Mouse (Mus musculus) CD4-positive, CD25-positive, alpha-beta regulatory T cell, adult 4 months (primary cell): ENCODE results near the gene Klhl8. TPM values are rescaled to one million over a fixed set of nuclear protein-coding genes. Genes with fewer than 3 reads are reported as not detected.

ENCODE experiments used
- ATAC-seq: one replicate; pipeline ENCODE4 v1.8.0; 2017
- polyA plus RNA-seq, 2 experiments: library from polyadenylated mRNA; unstranded; fragments of 100-300 nt; shearing (Covaris generic); gene quantifications; one replicate each; pipeline ENCODE4 v1.2.1; 2017

Gene Klhl8
- polyA plus RNA-seq, 2 experiments from 2014 or later = 0.77 to 1.0 TPM

DNA sequence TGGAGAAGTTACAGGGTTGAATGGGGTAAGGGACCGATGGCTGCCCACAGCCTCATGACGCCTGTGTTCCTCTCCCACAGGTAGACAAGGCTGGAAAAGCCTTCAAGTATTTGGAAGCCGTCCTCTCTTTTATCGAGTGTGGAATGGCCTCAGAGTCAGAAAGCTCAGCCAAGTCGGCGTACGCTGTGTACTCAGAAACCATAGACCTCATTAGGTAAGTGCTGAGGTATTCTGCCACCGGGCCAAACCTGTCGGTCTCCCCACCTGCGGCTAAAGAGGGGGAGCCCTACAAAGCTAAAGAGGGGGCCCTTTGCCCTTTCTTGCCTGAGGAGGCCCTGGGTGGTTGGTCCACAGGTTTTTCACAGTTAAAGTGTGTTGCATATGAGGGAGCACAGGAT, 64.9 kb downstream of the Klhl8 start:
- ATAC-seq = no peak

DNA sequence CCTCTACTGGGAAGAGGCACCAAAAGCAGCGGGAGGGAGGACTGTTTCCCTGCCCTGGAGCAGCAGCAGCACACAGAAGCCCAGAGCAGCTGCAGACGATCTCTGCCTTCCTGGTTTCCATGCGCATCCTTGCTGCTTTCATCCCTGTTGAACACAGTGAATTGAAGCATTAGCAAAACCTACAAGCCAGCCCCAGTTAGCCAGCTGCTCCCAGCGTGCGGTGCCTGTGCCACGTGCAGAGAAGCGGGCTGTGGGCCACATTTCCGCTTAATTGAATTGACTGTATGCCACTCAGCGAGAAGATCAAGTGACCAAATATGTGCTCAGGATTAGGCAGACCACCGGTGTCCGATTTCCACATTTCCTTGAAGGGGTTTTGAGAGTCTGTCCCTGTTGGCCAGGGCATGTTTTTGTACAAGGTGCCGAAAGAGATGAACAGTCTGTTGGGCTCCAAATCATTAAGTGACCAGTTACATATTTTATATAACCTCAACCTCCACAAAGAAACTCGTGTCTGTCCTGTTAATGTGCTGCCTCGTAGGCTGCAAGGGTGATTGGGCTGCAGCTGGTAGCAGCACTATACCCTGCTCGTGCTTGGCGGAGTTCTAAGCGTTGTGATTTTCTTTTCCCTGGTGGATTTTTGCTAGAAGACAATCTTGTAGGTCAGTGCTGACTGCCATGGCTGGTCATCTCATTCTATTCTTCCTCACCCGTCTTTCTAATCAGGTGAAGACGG, 65.5 kb downstream of the Klhl8 start:
- no peak for ATAC-seq

DNA sequence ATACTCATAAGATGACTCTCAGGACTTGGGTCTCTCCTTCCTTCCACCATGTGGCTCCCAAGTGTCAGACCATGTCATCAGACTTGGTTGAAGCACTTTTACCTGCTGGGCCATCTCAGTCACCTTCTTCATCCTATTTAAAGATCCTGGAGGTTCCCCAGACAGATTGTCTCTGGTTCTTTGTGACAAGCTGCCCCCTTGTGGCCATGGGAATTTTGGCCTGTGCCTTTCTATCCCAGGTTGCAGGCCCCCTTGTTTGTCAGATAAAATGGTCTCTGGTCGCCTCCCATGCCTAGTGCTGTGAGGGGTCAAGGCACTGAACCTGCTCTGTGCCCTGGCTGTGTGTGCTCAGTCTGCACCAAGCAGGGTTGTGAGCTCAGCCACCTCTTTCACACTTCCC, 67.1 kb downstream of the Klhl8 start:
- no peak for ATAC-seq

DNA sequence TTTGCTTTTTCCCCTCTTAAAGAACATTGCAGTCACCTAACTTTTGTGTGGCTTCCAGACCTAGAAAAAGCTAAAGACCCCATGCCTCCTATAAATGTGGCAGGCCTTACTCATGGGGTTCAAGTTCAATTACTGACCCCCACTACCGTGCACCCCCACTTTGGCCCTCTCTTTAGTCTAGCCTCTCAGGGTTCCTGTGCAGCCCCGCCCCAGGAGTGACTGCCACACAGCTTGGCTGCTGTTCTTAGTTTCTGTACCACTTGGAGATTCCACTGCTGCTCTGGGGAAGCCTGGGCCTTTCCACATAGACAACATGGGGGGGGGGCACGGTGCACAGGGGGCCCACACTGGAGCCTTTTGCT, 71.8 kb downstream of the Klhl8 start:
- ATAC-seq = no peak

DNA sequence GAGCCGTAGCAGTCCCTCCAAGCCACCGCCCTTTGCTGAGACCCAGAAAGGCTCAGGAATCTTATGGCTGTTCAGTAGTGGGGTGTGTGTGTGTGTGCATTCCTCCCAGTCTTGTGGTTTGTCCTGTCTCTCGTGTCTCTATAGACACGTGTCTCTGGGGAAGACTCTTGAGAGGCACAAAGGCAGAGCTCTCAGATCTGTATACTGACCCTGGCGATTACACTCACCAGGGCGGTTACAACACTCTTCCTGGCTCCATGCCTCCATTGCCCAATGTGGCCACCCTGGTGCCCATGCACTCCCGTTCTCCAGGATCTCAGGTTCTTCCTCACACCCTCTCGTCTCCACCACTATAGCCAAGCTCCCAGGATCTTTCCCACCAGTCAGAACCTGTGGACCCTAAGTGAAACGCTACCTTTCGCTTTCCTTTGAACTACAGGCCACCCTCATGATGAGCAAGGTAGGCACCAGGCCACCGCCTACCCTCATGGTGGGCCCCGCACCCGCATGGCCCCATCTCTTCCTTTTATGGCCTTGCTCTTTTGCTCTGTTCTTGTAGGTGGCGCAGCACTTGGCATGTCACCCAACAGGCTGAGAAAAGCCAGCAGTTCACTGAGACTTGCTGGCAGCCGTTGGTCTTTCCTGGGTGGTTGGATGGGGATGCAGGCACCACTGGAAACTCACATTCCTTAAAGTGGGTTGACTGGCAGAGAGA, 72.4 kb downstream of the Klhl8 start:
- no peak for ATAC-seq

DNA sequence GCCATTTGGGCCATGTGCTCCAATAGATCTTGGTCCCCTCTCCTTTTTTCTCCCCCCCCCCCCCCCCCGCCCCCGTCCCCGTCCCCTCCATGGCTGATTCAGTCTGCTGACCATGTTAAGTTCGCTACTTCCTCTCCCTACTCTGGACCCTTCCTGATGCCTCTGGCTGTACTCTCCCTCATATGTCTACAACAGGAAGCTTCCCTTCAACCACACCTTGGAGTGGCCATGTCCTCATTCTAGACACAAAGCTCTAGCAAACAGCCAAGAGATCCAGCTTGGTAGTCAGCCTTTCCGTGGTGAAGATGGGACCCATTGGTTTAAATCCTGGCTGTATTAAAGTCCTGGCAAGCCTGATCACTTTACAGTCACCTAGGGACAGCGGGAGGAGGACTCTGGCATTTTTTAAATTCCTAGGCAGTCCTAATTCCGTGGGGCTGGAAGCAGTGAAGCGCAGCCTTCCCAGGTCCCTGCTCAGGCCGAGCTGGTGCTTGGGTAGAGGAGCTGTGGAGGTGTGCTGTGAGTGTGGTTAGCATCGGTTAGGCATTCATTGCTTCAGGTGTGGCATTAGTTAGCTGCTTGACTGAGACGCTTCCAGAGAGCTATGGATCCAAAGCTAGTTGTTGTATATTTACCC, 74.8 kb downstream of the Klhl8 start:
- ATAC-seq = no peak

DNA sequence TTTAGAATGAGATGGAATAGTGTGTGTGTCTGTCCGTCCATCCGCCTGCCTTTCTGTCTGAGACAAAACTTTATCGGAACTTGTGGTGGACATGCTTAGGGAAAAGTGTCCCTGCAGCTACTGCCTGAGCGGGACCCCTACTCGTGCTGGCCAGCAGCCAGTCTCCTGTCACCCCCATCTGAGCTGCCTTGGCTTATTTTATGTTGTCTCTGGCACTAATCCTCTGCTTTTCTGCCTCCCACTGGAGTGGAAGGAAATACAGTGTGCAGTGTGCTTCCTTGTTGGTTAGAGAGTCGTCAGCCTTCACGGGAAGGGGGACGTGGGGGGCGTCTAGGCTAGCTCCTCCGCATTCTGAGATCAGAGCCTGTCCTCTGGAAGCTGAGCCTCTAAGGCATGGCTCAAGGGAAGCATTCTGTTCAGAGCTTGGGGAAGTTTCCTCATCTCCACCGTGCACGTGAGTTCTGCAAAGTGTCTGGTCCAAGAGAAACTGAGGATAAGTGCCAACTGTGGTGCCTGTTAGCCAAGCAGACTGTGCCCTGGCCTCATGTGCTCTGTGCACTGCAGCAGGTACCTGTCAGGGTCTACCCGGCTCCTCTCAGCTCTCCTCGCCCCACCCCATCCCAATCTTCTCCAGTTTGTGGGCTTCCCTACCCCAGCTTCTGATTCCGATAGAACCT, 75.5 kb downstream of the Klhl8 start:
- no peak for ATAC-seq

DNA sequence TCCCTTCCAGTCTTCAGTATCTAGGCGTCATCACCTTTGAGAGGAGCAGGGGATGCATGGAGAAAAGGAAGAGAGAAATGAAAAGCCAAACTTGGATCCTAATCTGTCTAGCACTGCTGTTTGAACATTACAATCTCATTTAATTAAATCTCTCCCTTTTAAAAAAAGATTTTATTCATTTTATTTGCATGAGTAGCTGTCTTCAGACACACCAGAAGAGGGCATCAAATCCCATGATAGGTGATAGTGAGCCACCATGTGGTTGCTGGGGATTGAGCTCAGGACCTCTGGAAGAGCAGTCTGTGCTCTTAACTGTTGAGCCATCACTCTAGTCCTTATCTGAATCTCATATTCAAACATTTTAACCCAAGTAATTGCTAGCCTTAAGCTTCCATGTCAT, 80.2 kb downstream of the Klhl8 start:
- no peak for ATAC-seq

DNA sequence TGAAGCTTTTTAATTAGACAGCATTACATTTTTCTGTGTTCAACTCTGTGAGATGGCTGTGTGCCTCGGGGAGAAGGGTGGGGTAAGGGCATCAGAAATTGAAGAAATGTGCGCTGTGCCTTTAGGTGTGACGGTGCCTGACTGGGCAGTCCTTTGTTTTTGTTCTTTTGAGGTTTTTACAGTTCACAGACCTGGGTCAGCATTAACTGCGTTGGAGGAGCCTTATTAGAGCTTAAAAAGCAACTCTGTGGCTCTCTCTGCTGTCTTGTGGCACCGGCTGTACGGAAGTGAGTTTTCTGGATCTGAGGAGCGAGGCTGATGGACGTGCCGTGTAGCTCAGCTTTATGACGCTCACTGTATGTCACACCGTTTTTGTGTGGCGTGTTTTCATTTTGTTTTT, 81.9 kb downstream of the Klhl8 start:
- no peak for ATAC-seq

DNA sequence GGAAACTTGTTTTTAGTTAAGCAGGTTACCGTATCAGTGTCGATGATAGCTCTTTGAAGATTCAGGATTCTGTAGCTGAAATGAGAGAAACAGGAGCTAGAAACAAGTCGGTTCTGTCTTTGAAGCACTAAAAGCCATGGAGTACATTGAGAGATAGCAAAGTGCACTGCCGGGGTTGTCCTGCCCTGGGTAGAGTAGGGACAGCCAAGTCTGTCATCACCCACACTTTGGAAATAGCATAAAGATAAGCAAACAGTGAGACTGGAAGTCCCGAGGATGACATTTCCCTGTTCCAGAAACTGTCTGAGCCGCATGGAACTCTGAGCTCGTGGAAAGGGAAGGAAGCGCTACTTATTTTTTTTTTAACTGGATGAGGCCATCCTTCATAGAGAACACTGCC, 82.3 kb downstream of the Klhl8 start:
- ATAC-seq = no peak

DNA sequence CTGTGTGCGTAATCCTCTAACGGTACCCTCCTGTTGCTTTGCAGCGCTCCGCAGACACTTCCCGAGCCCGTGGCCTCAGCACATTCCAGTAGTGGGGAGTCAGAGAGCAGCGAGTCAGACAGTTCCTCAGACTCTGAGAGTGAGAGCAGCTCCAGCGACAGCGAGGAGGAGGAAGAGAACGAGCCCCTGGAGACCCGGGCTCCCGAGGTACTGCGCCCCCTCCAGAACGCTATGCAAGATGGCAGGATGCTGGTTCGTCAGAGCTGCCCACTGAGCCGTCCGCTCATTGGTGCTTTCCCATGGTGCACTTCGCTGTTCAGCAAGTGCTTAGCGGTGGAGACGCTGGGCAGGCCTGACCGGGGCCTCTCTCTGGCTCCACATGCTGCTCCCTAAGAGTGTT, 82.8 kb downstream of the Klhl8 start:
- ATAC-seq = no peak

DNA sequence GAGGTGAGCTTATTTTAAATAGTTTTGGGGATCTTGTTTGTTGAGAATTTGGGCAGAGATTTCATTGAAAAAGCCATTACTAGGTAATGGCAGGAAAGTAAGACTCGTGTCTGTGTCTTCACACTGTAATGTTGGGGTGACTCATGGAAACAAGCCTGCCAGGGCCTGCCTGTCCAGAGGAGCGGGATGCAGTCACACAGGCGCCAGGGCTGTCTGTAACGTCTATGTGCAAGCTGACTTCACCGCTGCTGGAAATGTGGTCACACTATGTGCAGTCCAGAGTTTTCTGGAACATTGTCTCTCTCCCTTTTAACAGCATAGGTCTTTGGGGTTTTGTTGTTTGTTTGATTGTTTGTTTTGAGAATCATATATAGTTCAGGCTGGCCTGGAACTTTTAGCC, 88.1 kb downstream of the Klhl8 start:
- ATAC-seq = no peak

DNA sequence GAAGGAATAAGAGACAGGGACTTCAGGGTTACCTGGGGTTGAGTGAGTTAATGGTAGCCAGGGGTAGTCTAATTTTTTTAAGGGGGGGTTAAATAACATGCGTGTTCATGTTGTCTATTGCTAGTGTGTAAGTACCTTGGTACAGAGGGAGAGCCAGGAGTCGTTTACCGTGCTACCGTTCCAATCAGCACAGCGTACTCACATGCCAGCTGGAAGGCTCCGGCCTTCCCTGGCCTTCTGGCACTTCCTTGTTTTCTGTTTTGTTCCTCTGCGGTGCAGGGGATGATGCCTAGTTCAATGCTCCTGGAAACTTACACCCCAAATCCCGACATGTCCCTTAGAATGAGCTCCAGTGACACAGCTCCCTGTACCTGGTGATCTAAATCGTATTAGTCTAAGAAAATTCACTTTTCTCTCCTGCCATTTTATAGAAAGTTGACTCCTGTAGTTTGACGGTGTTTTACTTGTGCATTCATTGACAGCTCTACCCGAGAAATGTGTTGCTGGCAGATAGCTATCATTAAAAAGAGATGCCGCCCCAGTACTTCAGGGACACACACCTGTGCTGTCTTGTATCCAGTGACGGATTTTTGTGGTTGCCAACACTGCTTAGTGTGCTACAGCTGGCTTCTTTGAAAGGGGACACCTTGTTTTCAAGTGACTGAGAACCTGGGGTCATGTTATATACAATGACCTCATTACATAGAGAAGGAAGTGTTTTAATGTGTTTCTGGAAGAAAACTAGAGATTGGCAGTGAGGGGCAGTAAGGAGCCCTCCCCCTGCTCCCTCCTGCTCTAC, 89.4 kb downstream of the Klhl8 start:
- ATAC-seq = no peak

DNA sequence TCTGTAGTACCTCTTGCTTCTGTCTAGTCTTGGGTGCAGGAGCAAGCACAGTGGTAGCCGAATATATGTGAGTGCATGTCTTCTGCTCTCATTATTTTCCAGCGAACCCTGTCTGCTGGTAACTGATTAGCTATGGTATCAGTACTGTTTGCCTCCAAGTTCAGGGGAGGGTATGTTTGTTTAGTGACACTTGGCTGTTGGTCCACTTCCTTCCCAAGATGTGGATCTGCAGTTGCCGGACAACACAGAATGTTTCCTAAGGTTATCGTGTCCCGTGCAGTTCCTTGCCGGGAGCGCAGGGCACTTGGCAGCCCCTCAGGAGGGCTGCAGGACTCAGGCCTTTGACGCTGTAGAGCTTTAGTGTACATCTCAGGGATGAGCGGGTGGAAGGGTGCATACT, 90.0 kb downstream of the Klhl8 start:
- ATAC-seq = no peak

DNA sequence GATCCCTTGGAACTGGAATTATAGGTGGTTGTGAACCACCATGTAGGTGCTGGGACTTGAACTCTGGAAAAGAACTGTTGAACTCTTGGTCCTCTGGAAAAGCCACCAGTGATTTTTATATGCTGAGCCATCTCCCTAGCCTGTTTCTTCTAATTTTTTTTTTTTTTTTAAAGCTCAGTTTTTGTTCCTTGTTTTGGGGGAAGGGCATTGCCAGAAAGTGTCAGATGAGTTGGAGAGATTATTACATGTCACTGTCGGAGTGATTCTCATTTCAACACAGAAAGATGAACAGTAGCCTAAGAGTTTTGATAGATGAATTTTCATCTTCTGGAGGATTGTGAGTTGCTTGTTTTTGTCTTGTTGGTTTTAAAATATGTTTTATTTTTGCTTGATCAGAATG, 91.4 kb downstream of the Klhl8 start:
- no peak for ATAC-seq

DNA sequence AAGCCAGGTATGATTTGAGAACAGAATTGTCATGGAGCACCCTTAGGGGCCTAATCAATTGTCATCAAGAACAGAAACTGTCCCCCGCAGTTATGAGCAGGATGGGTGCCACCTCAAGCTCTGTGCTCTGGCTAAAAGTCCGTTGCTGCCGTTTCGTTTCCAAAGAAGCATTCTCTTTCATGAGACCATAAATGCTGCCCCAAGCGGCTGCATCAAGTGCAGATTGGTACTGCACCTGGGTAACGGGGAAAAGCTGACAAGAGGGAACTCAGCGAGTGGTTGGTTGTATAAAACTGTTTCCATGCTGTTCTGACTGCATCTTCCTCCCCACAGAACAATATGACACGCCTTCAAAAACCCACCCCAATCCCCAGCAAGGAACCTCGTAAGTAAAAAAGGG, 92.5 kb downstream of the Klhl8 start:
- ATAC-seq = no peak

DNA sequence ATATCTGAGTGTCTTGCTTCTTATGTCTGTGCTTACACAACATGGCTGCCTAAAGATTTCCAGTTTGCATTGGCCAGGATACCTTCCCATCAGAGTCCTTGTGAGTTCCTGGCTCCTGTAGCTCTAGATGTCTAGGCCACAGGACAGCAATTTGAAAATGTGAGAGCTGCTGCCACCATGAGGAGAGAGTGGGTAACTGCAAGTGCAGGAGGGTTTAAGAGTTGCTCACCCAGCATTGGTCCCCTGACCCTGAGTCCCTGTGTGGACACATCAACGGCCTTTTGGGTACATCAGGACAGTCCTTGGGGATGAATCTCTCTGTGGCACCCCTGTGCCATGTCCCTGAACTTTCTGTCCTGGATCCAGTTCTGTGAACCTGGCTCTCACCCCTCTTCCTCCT, 93.3 kb downstream of the Klhl8 start:
- ATAC-seq = peak; percentile 87

DNA sequence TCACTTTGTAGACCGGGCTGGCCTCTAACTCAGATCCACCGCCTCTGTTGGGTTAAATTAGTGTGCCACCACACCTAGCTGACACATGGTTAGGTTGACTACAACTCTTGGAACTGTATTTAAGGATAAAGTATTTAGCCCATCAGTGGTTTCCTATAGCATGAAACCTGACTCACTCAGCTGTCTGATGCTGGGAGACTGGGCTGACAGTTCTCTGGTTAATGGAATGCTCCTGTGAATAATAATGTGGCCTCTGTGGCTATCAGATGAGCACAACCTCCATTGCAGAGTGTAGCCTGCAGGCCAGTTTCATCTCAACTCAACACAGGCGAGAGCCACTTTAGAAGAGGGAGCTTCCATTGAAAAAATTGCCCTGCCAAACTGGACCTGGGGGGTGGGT, 94.3 kb downstream of the Klhl8 start:
- no peak for ATAC-seq

DNA sequence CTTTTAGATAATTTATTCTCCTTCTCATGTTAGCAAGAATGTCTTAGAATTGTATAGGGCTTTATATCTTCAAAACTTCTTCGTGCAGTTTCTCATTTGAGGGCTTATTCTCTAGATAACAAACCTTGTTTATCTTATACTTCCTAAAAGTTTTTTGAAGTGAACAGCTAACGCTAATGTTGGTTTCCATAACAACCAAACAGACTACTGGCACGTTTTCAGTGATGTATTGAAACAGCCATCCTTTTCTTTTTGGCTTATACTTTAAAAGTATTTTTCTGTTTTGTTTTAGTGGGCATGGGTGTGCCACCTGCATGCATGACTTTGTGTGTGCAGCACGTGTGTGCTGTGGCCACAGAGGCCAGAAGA, 95.8 kb downstream of the Klhl8 start:
- ATAC-seq = no peak

DNA sequence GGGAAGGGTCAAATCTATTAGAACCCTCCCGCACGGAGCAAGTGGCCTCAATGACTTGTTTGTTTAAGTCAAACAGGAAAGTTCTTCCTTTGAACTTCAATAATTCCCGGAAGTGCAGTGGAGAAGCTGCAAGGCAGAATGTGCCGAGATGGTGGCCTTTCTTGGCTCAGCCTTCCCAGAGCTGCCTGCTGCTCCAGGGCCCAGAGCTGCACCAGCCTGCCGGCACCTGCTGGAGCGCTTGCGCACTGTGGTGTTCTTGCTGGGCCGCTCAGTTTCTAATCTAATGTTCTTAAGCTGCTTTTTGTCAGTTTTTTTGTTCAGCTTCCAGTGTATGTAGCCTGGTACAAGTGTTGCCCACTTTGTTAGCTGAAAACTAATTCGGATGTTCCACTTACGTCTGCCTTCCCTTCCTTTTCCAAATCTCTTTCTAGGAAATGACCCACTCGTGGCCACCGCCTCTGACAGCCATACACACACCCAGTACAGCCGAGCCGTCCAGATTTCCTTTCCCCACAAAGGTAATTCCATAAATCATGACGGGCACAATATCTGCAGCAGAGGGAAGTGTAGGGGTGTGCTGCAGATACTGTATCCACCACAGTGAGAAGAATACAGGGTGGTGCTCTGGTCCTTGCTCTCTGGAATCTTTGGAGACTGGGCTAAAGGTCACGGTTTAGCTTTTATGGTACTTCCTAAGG, 96.4 kb downstream of the Klhl8 start:
- no peak for ATAC-seq

DNA sequence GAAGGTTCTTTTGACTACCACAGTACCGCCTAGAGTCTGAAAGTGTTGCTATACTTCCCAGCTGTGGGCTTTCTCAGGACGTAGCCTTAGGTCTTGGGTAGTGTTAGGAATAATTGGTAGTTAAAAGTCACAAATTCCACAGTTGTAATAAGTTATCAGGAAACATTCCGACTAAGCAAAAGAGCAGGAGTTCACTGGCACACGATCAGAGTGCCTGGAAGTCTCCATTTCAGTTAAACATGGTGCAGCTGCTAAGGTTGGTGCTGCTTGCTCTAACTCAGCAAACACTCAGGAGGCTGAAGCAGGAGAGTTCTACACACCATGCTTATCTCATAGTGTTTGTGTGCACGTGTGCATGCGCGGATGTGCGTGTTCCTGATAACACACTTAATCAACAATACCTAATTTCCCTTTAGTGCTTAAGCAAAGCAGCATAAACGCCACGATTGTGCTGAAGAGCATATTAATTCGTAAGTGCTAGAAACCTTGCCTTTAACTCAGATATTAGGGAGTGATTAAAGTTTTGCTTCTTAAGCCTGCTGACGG, 97.0 kb downstream of the Klhl8 start:
- ATAC-seq = no peak

DNA sequence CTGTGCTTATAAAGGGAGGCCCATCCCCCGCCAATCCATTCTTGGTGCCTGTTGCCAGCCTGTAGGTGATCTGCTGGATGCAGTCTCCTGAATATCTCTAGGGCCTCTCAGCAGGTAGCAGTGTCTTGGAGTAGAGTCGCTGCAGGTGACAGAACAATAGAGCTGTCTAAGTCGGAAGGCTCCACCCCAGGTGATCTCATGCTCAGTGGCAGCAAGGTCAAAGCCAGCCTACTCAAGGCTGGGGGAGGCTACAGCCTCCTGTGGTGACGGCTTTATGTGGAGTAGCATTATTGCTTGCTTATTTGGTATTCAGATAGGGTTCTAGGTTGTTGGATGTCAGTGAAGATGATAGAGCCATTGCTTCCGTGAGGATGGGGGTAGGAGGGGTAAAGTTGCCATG, 97.8 kb downstream of the Klhl8 start:
- ATAC-seq = no peak
